Mouse (Mus musculus) T-helper 17 cell (primary cell): ENCODE results near the gene Unc5b.
"Not testable (repeated sequence)": the region's sequence is repeated elsewhere in the genome, so short reads cannot be mapped to it uniquely, and the experiment has no call there.

Experiments
- in situ Hi-C, 2 experiments: fragments of 300-600 bp; cut with MboI, MseI; formaldehyde crosslinking; loops; 1 replicate in 1 of 2; 2 replicates in 1 of 2; pipeline ENCODE4 v1.15.1; 2025; ENCODE audit warnings: high pct_unique_total_duplicates in 2 of 2

The Unc5b gene

DNA sequence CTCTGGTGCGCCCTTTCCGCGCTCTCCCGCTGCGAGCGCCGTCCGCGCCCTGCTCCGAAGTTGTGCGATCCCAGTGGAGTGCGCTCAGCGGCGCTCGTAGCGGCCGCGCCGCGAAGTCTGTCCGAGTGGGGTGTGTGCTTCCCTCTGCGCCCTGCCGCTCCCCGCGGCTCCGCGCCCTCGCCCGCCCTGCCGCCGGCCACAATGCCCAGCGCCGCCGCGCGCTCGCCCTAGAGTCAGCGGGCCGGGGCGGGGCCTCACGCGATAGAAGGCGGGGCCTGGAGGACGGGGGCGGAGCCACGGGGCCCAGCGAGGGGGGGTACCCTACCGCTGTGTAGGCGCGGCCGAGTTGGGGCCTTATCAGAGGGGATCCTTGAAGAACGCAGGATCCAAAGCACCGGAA lies at the start of gene Unc5b:
Unc5b (minus strand) TSS at position 203 of the 400 bp plus-strand sequence.
- in situ Hi-C loops, result loop anchor here in 1 of 2 experiments (10.0 kb wide), 1 partner anchor 223 kb away; no protein-coding TSS in a partner anchor

DNA sequence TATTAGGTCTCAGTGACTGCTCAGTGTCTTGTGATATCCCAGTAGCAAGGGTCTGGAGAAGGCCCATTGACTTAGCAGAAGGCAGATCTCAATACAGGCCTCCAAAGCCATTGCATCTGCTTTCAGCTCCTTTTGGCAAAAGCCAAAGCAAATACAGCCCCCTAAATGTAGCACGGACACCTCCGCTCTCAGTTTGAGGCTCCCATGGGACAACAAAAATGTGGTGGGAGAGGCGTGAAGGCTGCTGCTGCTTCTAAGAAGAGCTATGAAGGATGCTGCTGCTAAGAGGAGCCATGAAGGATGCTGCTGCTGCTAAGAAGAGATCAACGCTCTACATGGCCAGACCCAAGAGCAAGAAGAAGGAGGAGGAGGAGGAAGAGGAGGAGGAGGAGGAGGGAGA lies 48.4 kb upstream of the Unc5b start:
- in situ Hi-C loops, result no loop called here

DNA sequence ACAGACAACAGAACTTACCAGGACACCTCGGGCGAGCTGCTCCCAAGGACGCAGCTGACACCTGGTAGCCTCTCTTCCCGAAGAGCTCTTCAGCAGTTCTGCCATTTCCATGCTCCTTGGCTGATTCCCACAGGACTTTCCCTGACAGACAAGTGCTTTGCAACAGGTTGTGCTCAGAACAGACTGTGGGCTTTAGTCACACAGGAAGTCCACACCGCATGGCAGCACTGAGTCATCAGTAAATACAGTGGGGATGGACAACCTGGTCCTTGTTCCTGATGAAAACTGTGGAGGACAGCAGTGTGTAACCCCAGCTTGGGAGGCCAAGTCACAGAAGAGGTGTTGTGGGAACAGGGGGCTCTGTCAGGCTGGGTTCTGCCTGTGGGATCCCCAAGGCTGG lies 45.7 kb upstream of the Unc5b start:
- in situ Hi-C loops, result no loop called here

DNA sequence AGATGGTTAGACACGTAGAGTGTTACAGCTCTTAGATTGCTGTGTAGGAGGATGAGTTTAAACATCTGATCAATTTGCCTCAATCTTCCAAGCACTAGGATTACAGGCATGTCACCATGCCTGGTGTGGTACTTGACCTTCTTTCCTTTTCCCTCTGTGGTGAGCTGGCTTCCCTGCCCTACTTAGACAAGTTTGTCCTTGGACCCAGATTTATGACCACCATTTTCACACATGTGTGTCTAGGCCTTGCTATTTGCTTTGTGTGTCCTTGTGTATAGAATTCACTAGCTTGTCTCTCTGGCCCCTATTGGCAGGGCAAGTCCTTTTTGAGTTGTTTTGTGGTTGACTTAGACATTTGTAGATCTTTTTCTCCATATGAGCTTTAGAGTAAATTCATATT lies 43.6 kb upstream of the Unc5b start:
- in situ Hi-C loops, result no loop called here

DNA sequence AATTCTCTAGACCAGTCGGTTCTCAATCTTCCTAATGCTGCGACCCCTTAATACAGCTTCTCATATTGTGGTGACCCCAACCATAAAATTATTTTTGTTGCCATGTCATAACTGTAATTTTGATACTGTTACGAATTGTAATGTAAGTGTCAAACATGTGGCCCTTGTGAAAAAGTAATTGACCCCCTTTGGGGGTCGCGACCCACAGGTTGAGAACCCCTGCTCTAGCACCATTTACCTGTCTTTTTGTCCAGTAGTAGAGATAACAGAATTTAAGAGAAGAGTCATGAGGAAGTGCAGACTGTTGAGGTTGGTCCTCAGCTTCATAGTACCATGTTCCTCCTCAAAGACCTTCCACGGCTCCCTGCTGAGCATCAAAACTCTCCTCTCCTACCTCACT lies 31.9 kb upstream of the Unc5b start:
- in situ Hi-C loops, result no loop called here

DNA sequence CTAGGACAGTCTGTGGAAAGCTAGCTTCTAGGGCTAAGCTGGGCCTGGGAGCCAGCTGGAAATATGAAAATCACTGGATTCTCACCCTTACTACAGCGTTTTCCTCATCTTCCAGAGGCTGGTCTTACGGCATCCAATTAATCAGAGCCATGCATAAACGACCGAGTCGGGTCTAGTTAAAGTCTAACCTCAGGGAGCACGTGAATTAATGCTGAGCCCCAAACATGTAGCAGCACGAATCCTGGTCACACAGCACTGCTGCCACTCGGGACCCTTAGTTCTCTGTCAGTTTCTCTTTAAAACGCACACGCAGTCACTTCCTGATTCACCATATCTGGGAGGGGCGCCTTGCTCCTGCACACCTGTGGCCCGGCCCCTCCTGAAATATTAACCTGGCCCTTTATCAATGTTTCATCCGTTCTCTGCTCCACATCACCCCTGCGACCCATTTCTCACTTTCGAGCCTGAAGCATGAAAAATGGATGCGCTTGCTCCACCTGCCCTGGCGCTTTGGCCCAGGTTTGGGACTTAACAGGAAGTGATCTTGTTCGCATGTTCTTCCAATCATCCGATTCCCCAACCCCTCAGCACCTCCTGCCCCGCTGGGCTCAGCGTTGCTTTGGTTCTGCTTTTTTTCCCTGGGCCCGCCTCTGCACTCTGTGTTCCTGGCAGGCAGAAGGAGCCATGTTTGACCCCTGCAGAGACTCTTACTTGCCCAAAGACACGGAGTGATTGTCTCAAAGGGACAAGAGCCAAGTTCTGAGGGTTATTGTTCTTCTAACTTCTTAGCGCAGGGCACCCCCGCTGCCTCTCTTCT lies 31.3 kb upstream of the Unc5b start:
- in situ Hi-C loops, result no loop called here

DNA sequence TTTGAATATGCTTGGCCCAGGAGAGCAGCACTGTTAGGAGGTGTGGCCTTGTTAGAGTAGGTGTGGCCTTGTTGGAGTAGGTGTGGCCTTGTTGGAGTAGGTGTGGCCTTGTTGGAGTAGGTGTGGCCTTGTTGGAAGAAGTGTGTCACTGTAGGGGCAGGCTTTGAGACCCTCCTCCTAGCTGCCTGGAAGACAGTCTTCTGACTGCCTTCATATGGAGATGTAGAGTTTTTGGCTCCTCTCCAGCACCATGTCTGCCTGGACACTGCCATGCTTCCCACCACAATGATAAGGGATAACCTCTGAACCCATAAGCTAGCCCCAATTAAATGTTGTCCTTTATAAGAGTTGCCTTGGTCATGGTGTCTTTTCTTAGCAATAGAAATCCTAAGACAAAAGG lies 13.9 kb upstream of the Unc5b start:
- in situ Hi-C loops, result not testable (repeated sequence)

DNA sequence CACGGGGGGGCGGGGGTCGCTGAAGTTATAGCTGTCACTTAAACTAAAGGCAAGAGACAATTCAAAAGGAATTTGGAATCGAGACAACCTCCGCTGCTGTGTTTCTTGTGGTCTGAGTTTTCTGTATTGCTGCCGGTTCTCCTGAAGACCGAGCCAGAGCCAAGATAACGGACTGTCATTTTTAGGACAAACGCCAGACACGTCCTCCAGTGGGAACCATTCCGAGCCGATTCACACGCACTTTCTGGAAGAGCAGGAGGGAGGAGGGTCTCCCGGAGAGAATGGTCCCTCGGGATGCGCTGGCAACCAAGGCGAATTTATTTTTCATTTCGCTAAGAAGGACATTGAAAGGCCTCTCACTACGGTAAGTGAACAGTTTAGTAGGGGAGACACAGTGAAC lies 7.4 kb upstream of the Unc5b start:
- in situ Hi-C loops, result loop anchor here in 1 of 2 experiments (10.0 kb wide), 1 partner anchor 216 kb away; no protein-coding TSS in a partner anchor

DNA sequence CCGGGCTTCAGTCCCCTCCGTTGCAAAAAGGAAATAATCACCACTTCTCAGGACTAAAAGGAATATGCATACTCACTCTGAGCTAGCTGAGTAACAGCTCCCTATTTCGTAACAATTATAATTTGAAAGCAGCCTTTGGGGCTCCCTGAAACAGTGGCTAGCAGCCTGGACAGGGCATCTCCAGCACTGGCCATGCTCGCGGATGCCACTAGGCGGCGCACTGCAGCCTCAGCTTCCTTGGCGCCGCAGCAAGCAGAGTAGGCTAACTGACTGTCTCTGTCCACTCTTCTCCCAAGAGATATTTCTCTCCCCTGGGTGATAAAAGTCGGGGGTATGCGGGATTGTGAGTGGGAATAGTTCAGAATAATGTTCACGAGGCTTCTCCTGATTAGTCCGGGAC lies 3.6 kb upstream of the Unc5b start:
- in situ Hi-C loops, result loop anchor here in 1 of 2 experiments (10.0 kb wide), 1 partner anchor 220 kb away; no protein-coding TSS in a partner anchor

DNA sequence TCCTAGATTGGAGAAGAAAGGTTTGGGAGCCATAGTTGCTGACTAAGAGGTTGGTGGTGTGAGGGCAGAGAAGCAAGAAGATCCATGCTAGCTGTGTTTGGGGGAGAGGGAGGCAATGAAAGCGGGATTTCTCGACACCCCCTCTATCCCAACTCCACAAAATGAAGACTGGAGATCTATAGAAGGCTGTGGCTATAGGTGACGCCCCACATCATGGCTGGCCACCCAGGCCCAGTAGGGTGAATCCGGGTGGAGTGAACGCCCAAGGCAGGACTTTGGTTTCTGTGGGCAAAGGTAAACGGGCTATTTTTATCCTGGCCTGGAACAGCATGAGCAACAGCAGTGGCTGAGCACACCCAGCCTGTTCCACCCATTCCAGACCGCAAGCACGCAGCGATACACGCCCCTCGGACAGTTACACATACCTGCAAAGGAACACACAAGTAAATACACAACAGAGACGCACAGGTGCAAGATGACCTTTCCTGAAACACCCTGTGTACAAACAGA lies 1.3 kb upstream of the Unc5b start:
- in situ Hi-C loops, result loop anchor here in 1 of 2 experiments (10.0 kb wide), 1 partner anchor 222 kb away; no protein-coding TSS in a partner anchor

DNA sequence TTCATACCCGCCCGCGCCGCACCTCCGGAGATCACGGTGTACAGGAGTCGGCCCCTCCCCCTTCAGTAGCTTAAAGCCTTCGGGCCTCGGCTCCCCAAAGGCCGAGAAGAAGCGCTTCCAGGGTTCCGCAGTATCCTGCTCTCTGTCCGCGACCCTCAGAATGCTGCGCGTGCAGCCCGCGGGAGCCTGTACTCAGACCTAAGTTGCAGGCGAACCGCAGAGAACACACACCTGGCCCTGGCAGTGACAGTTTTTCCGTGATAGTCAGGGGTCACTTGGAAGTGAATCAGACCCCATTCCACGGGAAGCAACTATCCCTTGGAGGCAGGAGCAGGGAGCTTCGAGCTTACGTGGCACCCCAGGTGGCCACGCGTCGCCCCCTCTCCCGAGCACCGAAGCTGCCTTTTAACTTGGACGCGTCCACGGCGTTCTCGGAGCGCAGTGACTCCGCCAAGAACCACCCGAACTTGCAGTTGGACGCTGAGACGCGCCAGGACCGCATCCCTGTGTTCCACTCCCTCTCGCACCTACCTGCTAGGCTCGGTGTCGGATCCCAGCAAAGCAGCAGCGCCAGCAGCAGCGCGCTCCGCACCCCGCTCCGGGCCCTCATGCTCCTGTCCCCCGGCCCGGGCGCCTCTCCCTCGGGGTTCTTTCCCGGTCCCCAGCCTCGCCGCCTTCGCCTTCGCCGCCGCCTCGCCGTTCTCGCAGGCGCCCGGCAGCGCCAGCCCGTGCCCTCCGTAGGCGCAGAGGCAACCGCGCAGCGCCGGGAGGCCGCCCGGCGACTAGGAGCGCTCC lies 628 bp downstream of the Unc5b start:
- in situ Hi-C loops, result loop anchor here in 1 of 2 experiments (10.0 kb wide), 1 partner anchor 224 kb away; no protein-coding TSS in a partner anchor

DNA sequence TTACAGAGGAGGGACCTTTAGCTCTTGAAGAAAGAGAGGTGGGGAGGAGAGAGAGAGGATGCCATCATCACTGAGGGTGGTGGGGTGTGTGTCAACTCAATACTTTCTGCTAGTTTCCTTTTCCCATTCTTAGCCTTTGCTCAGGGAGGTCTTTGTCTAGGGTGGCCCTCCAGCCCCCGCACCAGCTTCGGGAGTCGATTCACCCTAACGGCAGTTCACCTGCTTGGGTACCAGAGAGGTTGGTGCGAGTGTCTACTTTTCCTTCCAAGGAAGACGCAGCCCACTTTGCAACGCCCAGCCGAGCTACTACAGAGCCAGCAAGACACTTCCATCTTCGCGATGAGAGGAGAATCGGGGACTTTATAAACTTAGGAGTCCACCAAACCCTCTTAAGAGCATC lies 1.4 kb downstream of the Unc5b start:
- in situ Hi-C loops, result loop anchor here in 1 of 2 experiments (10.0 kb wide), 1 partner anchor 225 kb away; no protein-coding TSS in a partner anchor

DNA sequence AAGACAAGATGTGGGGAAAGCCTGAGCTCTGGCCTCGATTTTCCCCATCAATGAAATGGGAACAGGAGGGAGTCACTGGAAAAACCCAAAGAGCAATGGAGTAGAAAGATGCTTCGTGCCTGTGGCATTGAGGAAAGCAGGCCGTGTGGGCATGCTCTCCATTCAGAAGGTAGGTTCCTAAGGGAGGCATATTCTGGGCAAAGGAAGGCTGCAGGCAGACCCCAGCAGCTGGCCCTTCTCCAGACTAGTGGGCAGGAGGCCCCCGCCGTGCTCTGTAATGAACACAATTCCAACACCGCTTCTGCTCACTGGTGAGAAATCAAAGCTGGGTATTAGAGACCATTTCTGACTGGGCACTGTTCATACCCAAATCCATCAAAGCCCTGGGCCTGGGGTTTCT lies 2.3 kb downstream of the Unc5b start:
- in situ Hi-C loops, result no loop called here

DNA sequence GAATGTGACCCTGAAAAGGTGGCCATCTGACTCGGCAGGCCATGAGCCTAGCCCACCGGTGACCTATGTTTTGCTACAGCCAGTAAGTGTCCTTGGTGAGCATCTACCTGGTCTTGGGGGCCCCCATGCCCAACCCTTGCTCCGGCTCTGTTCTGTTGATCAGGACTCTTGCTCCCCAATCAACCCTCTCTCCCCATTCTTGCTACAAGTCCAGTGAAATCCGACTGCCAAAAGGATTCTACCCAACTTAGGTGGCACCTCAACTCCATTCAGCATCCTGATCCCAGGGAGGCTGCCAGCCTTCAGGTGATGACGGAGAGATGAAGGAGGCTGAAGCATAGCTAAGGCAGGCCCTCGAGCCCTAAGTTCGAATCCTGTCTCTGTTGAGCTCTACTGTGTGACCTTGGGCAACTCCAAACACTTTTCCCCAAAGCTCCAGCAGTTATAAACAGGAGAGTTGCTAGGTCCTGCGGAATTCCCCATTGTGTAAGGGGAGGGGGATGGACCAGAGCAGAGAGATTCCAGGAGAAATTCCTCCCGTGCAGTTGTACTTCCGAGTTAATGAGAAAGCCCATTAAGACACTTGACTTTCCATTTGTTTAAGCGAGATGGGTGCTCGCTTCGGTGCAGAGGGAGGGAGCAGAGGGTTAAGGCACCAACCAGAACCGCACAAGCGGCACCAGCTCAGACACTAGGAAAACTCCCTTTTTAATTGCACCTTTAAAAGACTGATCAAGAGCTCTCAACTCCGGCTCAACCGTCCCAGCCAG lies 3.3 kb downstream of the Unc5b start:
- in situ Hi-C loops, result no loop called here

DNA sequence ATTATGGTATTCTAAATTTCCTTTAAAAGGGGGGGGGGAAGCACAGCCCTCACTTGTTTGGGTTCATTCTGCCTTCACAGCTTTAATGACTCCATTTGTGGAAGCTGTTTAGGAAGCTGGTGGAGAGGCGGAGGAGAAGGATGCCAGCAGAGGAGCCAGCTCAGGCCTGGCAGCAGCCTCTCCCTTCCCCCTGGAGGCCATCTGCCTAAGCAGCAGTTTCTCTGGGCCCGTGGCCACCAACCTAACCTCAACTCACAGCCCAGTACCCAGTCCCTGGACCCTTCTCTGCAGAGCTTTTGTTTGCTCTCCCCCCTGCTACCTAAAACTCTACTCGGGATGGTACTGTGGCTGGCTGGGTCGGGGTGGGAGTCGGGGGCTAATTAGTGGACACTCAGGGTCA lies 4.1 kb downstream of the Unc5b start:
- in situ Hi-C loops, result no loop called here

DNA sequence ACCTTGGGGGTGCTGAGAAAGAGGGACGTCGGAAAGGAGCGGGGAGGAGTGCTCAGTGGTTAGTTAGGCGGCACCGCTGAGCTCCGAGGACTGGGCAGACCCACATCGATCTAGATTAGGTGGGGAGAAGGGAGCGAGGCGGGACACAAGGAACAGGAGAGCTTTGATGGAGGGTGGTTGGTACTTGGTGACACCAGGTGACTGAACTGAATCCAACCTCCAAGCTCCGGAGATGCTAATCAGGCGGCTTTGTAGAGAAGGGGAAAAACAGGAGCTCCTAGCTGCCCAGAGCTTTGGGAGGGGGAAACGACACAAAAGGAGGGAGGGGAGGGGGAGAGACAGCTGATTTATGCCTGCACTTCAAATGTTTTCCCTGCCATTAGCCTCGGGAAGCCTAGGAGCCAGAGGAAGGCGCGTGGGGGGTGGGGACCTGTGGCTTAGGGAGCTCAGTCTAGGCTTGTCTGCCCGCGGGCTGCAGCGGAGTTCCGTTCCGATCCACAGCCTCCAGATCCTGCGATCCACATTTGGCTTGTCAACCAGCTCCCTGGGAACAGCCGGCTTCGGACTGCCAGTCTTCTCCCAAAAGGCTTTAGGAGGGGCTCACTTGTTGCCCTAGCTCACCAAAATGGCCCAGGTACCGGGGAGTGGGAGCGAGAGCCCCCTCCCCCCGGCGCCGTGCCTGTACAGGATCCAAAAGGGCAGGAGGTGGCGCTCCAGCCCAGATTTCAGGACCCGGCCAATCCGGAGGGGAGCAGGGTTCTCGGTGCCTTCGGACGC lies 4.7 kb downstream of the Unc5b start:
- in situ Hi-C loops, result no loop called here

DNA sequence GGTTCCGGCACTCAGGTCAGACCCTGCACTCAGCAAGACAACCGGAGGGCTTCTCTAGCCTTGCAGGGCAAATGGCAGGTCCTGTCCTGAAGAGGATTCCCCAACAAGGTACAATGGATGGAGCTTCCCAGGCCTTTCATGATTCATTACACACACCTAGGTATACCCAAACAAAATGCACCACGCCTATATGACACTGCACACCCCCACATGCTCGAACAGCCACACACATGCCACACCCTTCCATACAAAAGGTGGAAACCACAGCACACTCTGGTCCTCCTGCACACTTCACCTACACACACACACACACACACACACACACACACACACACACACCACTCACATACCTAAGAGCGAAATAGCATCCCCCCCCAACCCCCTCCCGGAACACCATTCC lies 5.4 kb downstream of the Unc5b start:
- in situ Hi-C loops, result no loop called here

DNA sequence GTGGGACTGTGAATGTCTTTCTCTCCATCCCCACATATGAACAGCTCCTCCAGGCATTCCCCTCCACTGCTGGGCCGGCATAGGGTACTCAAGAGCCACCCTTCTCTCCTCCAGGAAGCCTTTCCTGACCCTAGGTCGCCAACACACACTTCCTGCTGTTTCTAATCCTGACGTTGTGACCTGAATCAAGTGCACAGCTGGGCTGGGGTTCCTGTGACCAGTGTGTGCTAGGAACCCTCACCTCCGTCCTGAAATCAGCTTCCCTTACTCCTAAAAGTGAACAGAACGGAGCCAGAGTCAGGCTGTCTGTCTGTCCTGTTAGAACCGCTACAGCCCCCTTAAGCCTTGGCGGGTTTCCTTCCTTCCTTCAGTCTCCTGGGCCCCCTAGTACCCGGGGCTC lies 7.6 kb downstream of the Unc5b start:
- in situ Hi-C loops, result no loop called here

DNA sequence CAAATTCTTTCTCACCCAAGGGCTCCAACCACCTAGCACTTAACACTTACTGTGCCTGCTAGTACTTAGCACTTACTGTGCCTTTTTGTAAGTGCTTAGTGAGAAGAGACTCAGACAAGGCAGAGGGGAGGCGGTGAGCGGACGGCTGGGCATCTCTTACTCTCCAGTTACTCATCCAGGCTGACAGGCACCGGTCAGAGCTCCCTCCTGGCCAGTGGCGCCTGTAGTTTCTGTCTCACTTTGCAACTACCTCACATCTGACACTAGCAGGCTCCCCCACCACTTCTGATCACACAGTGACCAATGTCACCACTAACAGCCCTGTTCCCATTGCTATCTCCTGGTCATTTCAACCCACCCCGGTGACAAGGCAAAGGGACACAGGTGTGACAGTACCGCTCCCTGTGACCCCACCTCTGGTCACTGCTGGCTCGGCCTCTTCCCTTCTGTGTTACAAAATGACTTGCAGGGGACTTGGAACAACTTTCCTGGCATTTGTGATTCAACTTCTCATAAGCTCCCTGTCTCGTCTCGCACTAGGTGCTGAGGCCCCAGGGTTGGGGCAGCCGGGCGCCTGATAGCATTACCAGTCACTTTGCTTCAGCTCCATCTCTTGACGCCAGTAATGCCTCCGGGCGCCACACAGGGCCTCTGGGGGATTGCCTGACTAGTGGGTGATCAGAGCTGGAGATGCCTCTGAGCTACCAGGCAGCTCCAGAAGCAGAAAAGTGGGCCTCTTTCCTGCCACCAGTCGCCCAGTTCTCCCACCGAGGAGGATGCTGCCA lies 8.5 kb downstream of the Unc5b start:
- in situ Hi-C loops, result no loop called here
